Mouse (Mus musculus) CH12.LX (cell line): ENCODE results near the gene Tpst2. TPM values are rescaled to one million over a fixed set of nuclear protein-coding genes. Genes with fewer than 3 reads are reported as not detected.

Experiments used
- DNase-seq: peaks from one replicate; pipeline ENCODE4 v3.0.0-alpha.2; 2013; ENCODE audit errors: extremely low read depth
- H3K27ac ChIP-seq: 2 replicates; pipeline ENCODE4 v1.5.1; 2012; ENCODE audit warnings: low read depth, mild to moderate bottlenecking, control low read depth, moderate library complexity; ENCODE audit not compliant: insufficient read depth
- H3K27me3 ChIP-seq: replicated peaks from 2 replicates; pipeline ENCODE3; 2012; ENCODE audit warnings: inconsistent platforms
- H3K36me3 ChIP-seq, 2 experiments: replicated peaks in 1 of 2; 2 replicates each; pipeline versions ENCODE3 to v1.6.1; 2012; ENCODE audit warnings: inconsistent platforms in 1 of 2, low read length in 1 of 2, mild to moderate bottlenecking in 1 of 2, mixed read lengths in 1 of 2, moderate library complexity in 1 of 2; ENCODE audit not compliant: control insufficient read depth in 1 of 2, insufficient read depth in 1 of 2
- H3K4me1 ChIP-seq, 2 experiments: 2 replicates each; pipeline ENCODE4 v1.6.1; 2012; ENCODE audit warnings: inconsistent platforms in 1 of 2, moderate library complexity in 1 of 2; ENCODE audit not compliant: insufficient read depth in 2 of 2, control insufficient read depth in 1 of 2
- H3K4me2 ChIP-seq: 2 replicates; pipeline ENCODE4 v1.6.1; 2012; ENCODE audit warnings: low read depth, mild to moderate bottlenecking, control low read depth; ENCODE audit not compliant: poor library complexity, insufficient read depth, severe bottlenecking
- H3K4me3 ChIP-seq, 3 experiments: fragments of 150-350 bp in 1 of 3; sonication (generic) in 1 of 3; replicated peaks in 1 of 3; 2 replicates each; pipeline versions ENCODE3 to v1.5.1; 2011 to 2012; ENCODE audit warnings: low read depth in 2 of 3, low read length in 2 of 3, mild to moderate bottlenecking in 2 of 3, moderate library complexity in 2 of 3, control low read depth in 1 of 3, improper control_type of control experiment in 1 of 3, inconsistent platforms in 1 of 3, mixed read lengths in 1 of 3; ENCODE audit not compliant: poor library complexity in 1 of 3
- H3K79me2 ChIP-seq: replicated peaks from 2 replicates; pipeline ENCODE4 v1.6.1; 2012; ENCODE audit warnings: mild to moderate bottlenecking, moderate library complexity; ENCODE audit not compliant: control insufficient read depth, poor library complexity, insufficient read depth, severe bottlenecking; ENCODE audit errors: extremely low read depth
- H3K9ac ChIP-seq: 2 replicates; pipeline ENCODE4 v1.6.1; 2012; ENCODE audit warnings: low read depth, mild to moderate bottlenecking, control low read depth, moderate library complexity; ENCODE audit not compliant: insufficient read depth
- H3K9me3 ChIP-seq: replicated peaks from 2 replicates; pipeline ENCODE3; 2012; ENCODE audit warnings: low read length, inconsistent platforms, mixed read lengths
- BHLHE40 ChIP-seq: IDR thresholded peaks from 2 replicates; pipeline ENCODE4 v1.6.1; 2011; ENCODE audit warnings: mild to moderate bottlenecking, low read depth, low read length, improper control_type of control experiment
- CTCF ChIP-seq, 2 experiments: IDR thresholded peaks in 1 of 2; conservative IDR thresholded peaks in 1 of 2; 2 replicates each; pipeline ENCODE4 v1.5.1; 2011 to 2012; ENCODE audit warnings: low read depth in 2 of 2, low read length in 2 of 2, improper control_type of control experiment in 1 of 2, inconsistent platforms in 1 of 2, mild to moderate bottlenecking in 1 of 2, moderate library complexity in 1 of 2
- ELF1 ChIP-seq: IDR thresholded peaks from 2 replicates; pipeline ENCODE4 v1.6.1; 2014; ENCODE audit warnings: low read depth, mild to moderate bottlenecking, inconsistent platforms, low read length, improper control_type of control experiment
- ETS1 ChIP-seq: conservative IDR thresholded peaks from 2 replicates; pipeline ENCODE4 v1.6.1; 2012; ENCODE audit warnings: low read depth, mild to moderate bottlenecking, inconsistent platforms, low read length, improper control_type of control experiment, moderate library complexity
- GABPA ChIP-seq: IDR thresholded peaks from 2 replicates; pipeline ENCODE4 v1.6.1; 2012; ENCODE audit warnings: low read depth, low read length, improper control_type of control experiment, inconsistent platforms; ENCODE audit not compliant: insufficient replicate concordance
- HCFC1 ChIP-seq: IDR thresholded peaks from 2 replicates; pipeline ENCODE4 v1.6.1; 2012; ENCODE audit warnings: low read depth, mild to moderate bottlenecking, inconsistent platforms, low read length, improper control_type of control experiment
- IRF4 ChIP-seq: IDR thresholded peaks from 2 replicates; pipeline ENCODE4 v1.6.1; 2014; ENCODE audit warnings: low read depth, mild to moderate bottlenecking, inconsistent platforms, low read length, improper control_type of control experiment
- KAT2A ChIP-seq: IDR thresholded peaks from 2 replicates; pipeline ENCODE4 v1.6.1; 2012; ENCODE audit warnings: low read length, improper control_type of control experiment, inconsistent platforms; ENCODE audit not compliant: insufficient replicate concordance
- MAX ChIP-seq: IDR thresholded peaks from 2 replicates; pipeline ENCODE4 v1.6.1; 2011; ENCODE audit warnings: low read length, improper control_type of control experiment
- MAZ ChIP-seq: IDR thresholded peaks from 2 replicates; pipeline ENCODE4 v1.6.1; 2012; ENCODE audit warnings: low read depth, mild to moderate bottlenecking, inconsistent platforms, low read length, improper control_type of control experiment, moderate library complexity
- MEF2A ChIP-seq: IDR thresholded peaks from 2 replicates; pipeline ENCODE4 v1.6.1; 2014; ENCODE audit warnings: low read depth, mild to moderate bottlenecking, inconsistent platforms, low read length, improper control_type of control experiment, borderline replicate concordance
- MXI1 ChIP-seq: IDR thresholded peaks from 2 replicates; pipeline ENCODE4 v1.6.1; 2011; ENCODE audit warnings: mild to moderate bottlenecking, low read depth, low read length, improper control_type of control experiment
- NELFE ChIP-seq: IDR thresholded peaks from 2 replicates; pipeline ENCODE4 v1.6.1; 2011; ENCODE audit warnings: low read depth, low read length, improper control_type of control experiment
- NRF1 ChIP-seq: IDR thresholded peaks from 2 replicates; pipeline ENCODE4 v1.6.1; 2014; ENCODE audit warnings: low read depth, mild to moderate bottlenecking, inconsistent platforms, low read length, improper control_type of control experiment, moderate library complexity
- PAX5 ChIP-seq: IDR thresholded peaks from 2 replicates; pipeline ENCODE4 v1.6.1; 2012; ENCODE audit warnings: low read length, inconsistent platforms, mixed read lengths
- POLR2A ChIP-seq: IDR thresholded peaks from 2 replicates; pipeline ENCODE4 v1.6.1; 2011; ENCODE audit warnings: low read depth, mild to moderate bottlenecking, improper control_type of control experiment, low read length
- POLR2AphosphoS2 ChIP-seq: IDR thresholded peaks from 2 replicates; pipeline ENCODE4 v1.6.1; 2011; ENCODE audit warnings: low read depth, low read length, improper control_type of control experiment
- RCOR1 ChIP-seq: conservative IDR thresholded peaks from 2 replicates; pipeline ENCODE4 v1.6.1; 2012; ENCODE audit warnings: low read depth, mild to moderate bottlenecking, inconsistent platforms, low read length, improper control_type of control experiment
- SIN3A ChIP-seq: IDR thresholded peaks from 2 replicates; pipeline ENCODE4 v1.6.1; 2012; ENCODE audit warnings: low read length, improper control_type of control experiment, inconsistent platforms
- TBP ChIP-seq: conservative IDR thresholded peaks from 2 replicates; pipeline ENCODE4 v1.6.1; 2011; ENCODE audit warnings: low read depth, low read length, improper control_type of control experiment
- TCF12 ChIP-seq: IDR thresholded peaks from 2 replicates; pipeline ENCODE4 v1.6.1; 2014; ENCODE audit warnings: low read depth, mild to moderate bottlenecking, inconsistent platforms, low read length, improper control_type of control experiment
- UBTF ChIP-seq: IDR thresholded peaks from 2 replicates; pipeline ENCODE4 v1.6.1; 2012; ENCODE audit warnings: low read depth, mild to moderate bottlenecking, inconsistent platforms, low read length, improper control_type of control experiment, moderate library complexity
- USF1 ChIP-seq: IDR thresholded peaks from 2 replicates; pipeline ENCODE4 v1.6.1; 2014; ENCODE audit warnings: low read depth, mild to moderate bottlenecking, inconsistent platforms, low read length, improper control_type of control experiment
- USF2 ChIP-seq: conservative IDR thresholded peaks from 2 replicates; pipeline ENCODE4 v1.6.1; 2011; ENCODE audit warnings: low read depth, low read length, improper control_type of control experiment
- ZC3H11A ChIP-seq: IDR thresholded peaks from 2 replicates; pipeline ENCODE4 v1.6.1; 2012; ENCODE audit warnings: low read depth, mild to moderate bottlenecking, inconsistent platforms, low read length, improper control_type of control experiment
- ZKSCAN1 ChIP-seq: IDR thresholded peaks from 2 replicates; pipeline ENCODE4 v1.6.1; 2012; ENCODE audit warnings: low read depth, inconsistent platforms, low read length, improper control_type of control experiment, borderline replicate concordance
- ZMIZ1 ChIP-seq: IDR thresholded peaks from 2 replicates; pipeline ENCODE4 v1.6.1; 2012; ENCODE audit warnings: low read depth, mild to moderate bottlenecking, inconsistent platforms, low read length, improper control_type of control experiment
- ZNF384 ChIP-seq: IDR thresholded peaks from 2 replicates; pipeline ENCODE4 v1.6.1; 2012; ENCODE audit warnings: low read depth, low read length, improper control_type of control experiment, inconsistent platforms
- dilution Hi-C: fragments of 300-500 bp; cut with MboI; formaldehyde crosslinking; loops from 2 replicates; pipeline ENCODE4 v1.14.3; 2020; ENCODE audit warnings: low sequenced_read_pairs; ENCODE audit not compliant: extremely low pct_unique_long_range_greater_than_20kb, extremely low pct_ligation_motif_present
- in situ Hi-C: fragments of 300-500 bp; cut with MboI; formaldehyde crosslinking; loops from 3 replicates; pipeline ENCODE4 v1.14.3; 2019; ENCODE audit warnings: low sequenced_read_pairs, low pct_ligation_motif_present, low pct_unique_long_range_greater_than_20kb, mixed read lengths
- polyA plus RNA-seq: library from polyadenylated mRNA; unstranded; fragments of >175 nt; gene quantifications from 2 replicates; pipeline ENCODE4 v1.2.1, GENCODE M21; 2012; ENCODE audit warnings: low read depth; ENCODE audit not compliant: insufficient read length
- total RNA-seq, 2 experiments: library from RNA; depleted of rRNA; stranded (reverse); fragments of 300-350 nt in 1 of 2; fragments of >200 nt in 1 of 2; gene quantifications; 2 replicates each; pipeline ENCODE4 v1.2.3; 2012 to 2014

Gene Tpst2
- total and polyA plus RNA-seq, 3 experiments = 12.6 to 20.7 (median 15.6) TPM

- Histone ChIP-seq H3K9ac (no peak overlapping the region), H3K79me2 (peaks cover 7% of the 10 kb centered on the region), H3K4me3 (no peak overlapping the region), H3K27me3 (no peaks in the 10 kb centered on the region), H3K4me1 (peaks cover 4 to 25% of the 10 kb centered on the region in 2 experiments; a peak in 2 of 4 replicates), H3K27ac (no peak overlapping the region), H3K36me3 (peaks cover 52 to 66% of the 10 kb centered on the region in 2 experiments), H3K4me2 (no peak overlapping the region), H3K9me3 (no peaks in the 10 kb centered on the region)
- TF ChIP-seq ZC3H11A (no peak), CTCF (conservative IDR thresholded peaks at IDR 0.05 in 1 of 2, IDR thresholded peaks at IDR 0.05 in 1 of 2; ENCODE audit: low read depth in 2 of 2, low read length in 2 of 2) (0 out of 4 replicates have a peak, but pooled peaks of 1 of the 2 experiments have one; percentile 0), MAX (no peak), ZKSCAN1 (no peak), ZNF384 (peak; percentile 42; the same call in 1 of the 2 replicates), USF2 (no peak)
- no peak for DNase-seq
- dilution Hi-C loops = no loop called here
- in situ Hi-C loops = no loop called here
Observed at GRCm38 (mm10) chr5:112339215-112339614, 62.7 kb downstream of the Tpst2 start.

- TF ChIP-seq CTCF (conservative IDR thresholded peaks at IDR 0.05 in 1 of 2, IDR thresholded peaks at IDR 0.05 in 1 of 2; ENCODE audit: low read depth in 2 of 2, low read length in 2 of 2) (no peak), TBP (no peak), HCFC1 (peak; percentile 83), TCF12 (peak; percentile 70; the same call in 1 of the 2 replicates), RCOR1 (no peak), IRF4 (peak; percentile 60; the same call in 1 of the 2 replicates), BHLHE40 (peak; percentile 76), POLR2A (peak; percentile 69), ZC3H11A (no peak), NRF1 (peak; percentile 61), POLR2AphosphoS2 (no peak), MAZ (peak; percentile 81), SIN3A (peak; percentile 81), ELF1 (peak; percentile 73), ETS1 (peak; percentile 36), ZMIZ1 (peak; percentile 58), GABPA (peak; percentile 99), KAT2A (peak; percentile 16; the same call in 1 of the 2 replicates), MEF2A (peak; percentile 68), USF1 (no peak), PAX5 (no peak), MXI1 (peak; percentile 54; the same call in 1 of the 2 replicates), UBTF (no peak), NELFE (peak; percentile 72)
- TF ChIP-seq, all 38 proteins: peak for 16
- Histone ChIP-seq H3K4me1 (peaks cover 4 to 42% of the 10 kb centered on the region in 2 experiments; a peak in 2 of 4 replicates), H3K79me2 (peaks cover 7% of the 10 kb centered on the region), H3K9ac (peak within 1 kb of the TSS; percentile 88), H3K9me3 (no peaks in the 10 kb centered on the region), H3K4me3 (peak within 1 kb of the TSS; percentile 98 to 100 (median 99)), H3K36me3 (peaks cover 23 to 62% of the 10 kb centered on the region in 2 experiments), H3K27me3 (no peaks in the 10 kb centered on the region), H3K4me2 (peak within 1 kb of the TSS; percentile 74), H3K27ac (no peak within 1 kb of the TSS)
- peak; percentile 71 for DNase-seq
- in situ Hi-C loops (no loop called here), dilution Hi-C loops (no loop called here)
Observed at GRCm38 (mm10) chr5:112342463-112343204, 66.1 kb downstream of the Tpst2 start, which contains the start of the genes Srrd and Hps4. Gene Srrd (minus strand): TSS chr5:112343040. Gene Hps4 (plus strand): TSS chr5:112343083.
